Mouse (Mus musculus) megakaryocyte, embryonic 14.5 days (primary cell): ENCODE data around the gene Smurf1.

Experiments used
- FLI1 ChIP-seq: IDR thresholded peaks from 2 replicates; pipeline ENCODE4 v1.6.1; 2012; ENCODE audit warnings: low read length, inconsistent platforms, mixed read lengths
- GATA1 ChIP-seq: IDR thresholded peaks from 3 replicates; pipeline ENCODE4 v1.6.1; 2012; ENCODE audit warnings: mixed read lengths, low read length, inconsistent platforms, borderline replicate concordance

DNA sequence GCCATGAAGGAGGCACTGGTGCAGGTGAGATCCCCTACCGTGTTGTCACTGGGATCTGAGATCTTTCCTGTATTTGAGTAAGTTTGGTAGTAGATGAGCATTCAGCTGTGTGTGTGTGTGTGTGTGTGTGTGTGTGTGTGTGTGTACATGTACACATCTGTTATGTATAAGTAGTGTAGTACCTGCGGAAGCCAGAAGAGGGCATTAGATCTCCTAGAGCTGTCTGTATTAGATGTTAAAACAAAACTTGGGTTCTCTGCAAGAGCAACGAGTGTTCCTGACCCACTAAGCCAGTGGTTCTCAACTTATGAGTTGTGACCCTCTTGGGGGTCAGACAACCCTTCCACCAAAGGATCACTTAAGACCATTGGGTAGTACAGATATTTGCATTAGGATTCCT lies 129.5 kb downstream of the Smurf1 start:
- TF ChIP-seq GATA1 (no peak), FLI1 (no peak)
